Comparison of ENCODE assay signal across 23 mouse cellular contexts in genomic region chr4:101689241-101689640, GRCm38 (mm10). TPM values are rescaled to one million over a fixed set of nuclear protein-coding genes. Genes with fewer than 3 reads are reported as not detected.
DNase-seq lines count a peak whose midpoint lies in the region; ATAC-seq and TF ChIP-seq lines count a peak whose summit lies in the region.
"Had no signal": no experiment of that assay in that cellular context is flagged by ENCODE, and none has a peak within 500 bp of the region (broad histone marks: within the 10 kb centered on the region; RNA-seq: fewer than 3 reads in every experiment).

No protein-coding gene starts in this region.

- H3K27ac ChIP-seq in gastrocnemius, adult 2 months: peak overlapping the region; percentile 84
- H3K27ac ChIP-seq in heart, embryonic 16.5 days (ENCODE audit: low read length): 0 out of 2 replicates have a peak overlapping the region, but pooled peaks have one; percentile 10
- no peak overlapping the region for H3K27ac ChIP-seq in heart, embryonic 10.5 days
- H3K27ac ChIP-seq in limb, embryonic 14.5 days (replicated peaks; ENCODE audit: low read depth, low read length): 0 out of 2 replicates have a peak overlapping the region, but pooled peaks have one; percentile 33
- no peak overlapping the region for H3K27ac ChIP-seq in limb, embryonic 10.5 days
- H3K27ac ChIP-seq in small intestine, adult 2 months (ENCODE audit: insufficient read depth, low read depth, low read length): peak overlapping the region; percentile 30; the same call in 1 of the 2 replicates
- H3K27ac ChIP-seq: embryonic facial prominence, embryonic 13.5 days; forebrain, embryonic 15.5 days; hindbrain, embryonic 12.5 days had no signal

- no peaks in the 10 kb centered on the region for H3K4me1 ChIP-seq in heart, embryonic 16.5 days (ENCODE audit: control insufficient read depth, insufficient read depth, low read length)
- no peaks in the 10 kb centered on the region for H3K4me1 ChIP-seq in heart, embryonic 10.5 days
- H3K4me1 ChIP-seq in limb, embryonic 14.5 days (ENCODE audit: control insufficient read depth, insufficient read depth, low read length): no peaks in the 10 kb centered on the region
- no peaks in the 10 kb centered on the region for H3K4me1 ChIP-seq in limb, embryonic 10.5 days
- H3K4me1 ChIP-seq in small intestine, adult 2 months (ENCODE audit: control insufficient read depth, insufficient read depth, insufficient read length, low read length): no peaks in the 10 kb centered on the region
- H3K4me1 ChIP-seq: embryonic facial prominence, embryonic 13.5 days; forebrain, embryonic 15.5 days; heart, embryonic 12.5 days; hindbrain, embryonic 12.5 days had no signal

- no peaks in the 10 kb centered on the region for H3K36me3 ChIP-seq in heart, embryonic 16.5 days (ENCODE audit: control insufficient read depth, insufficient read depth)
- H3K36me3 ChIP-seq in heart, embryonic 10.5 days: no peaks in the 10 kb centered on the region
- H3K36me3 ChIP-seq in limb, embryonic 14.5 days (ENCODE audit: control insufficient read depth, insufficient read depth, low read length): no peaks in the 10 kb centered on the region
- no peaks in the 10 kb centered on the region for H3K36me3 ChIP-seq in limb, embryonic 10.5 days
- no peaks in the 10 kb centered on the region for H3K36me3 ChIP-seq in small intestine, adult 2 months (ENCODE audit: control insufficient read depth, insufficient read depth, low read length)
- H3K36me3 ChIP-seq: embryonic facial prominence, embryonic 13.5 days; forebrain, embryonic 15.5 days; heart, embryonic 12.5 days; hindbrain, embryonic 12.5 days had no signal

- no peak overlapping the region for H3K4me3 ChIP-seq in gastrocnemius, adult 2 months
- H3K4me3 ChIP-seq in heart, embryonic 16.5 days (ENCODE audit: low read length): no peak overlapping the region
- no peak overlapping the region for H3K4me3 ChIP-seq in heart, embryonic 10.5 days
- no peak overlapping the region for H3K4me3 ChIP-seq in limb, embryonic 14.5 days (replicated peaks; ENCODE audit: low read length)
- H3K4me3 ChIP-seq in limb, embryonic 10.5 days: no peak overlapping the region
- H3K4me3 ChIP-seq in small intestine, adult 2 months (ENCODE audit: low read depth, low read length): no peak overlapping the region
- H3K4me3 ChIP-seq: embryonic facial prominence, embryonic 13.5 days; forebrain, embryonic 15.5 days; heart, embryonic 12.5 days; hindbrain, embryonic 12.5 days had no signal

- no peaks in the 10 kb centered on the region for H3K9me3 ChIP-seq in heart, embryonic 16.5 days (replicated peaks; ENCODE audit: control insufficient read depth, low read length)
- H3K9me3 ChIP-seq in heart, embryonic 10.5 days: no peaks in the 10 kb centered on the region
- H3K9me3 ChIP-seq in limb, embryonic 14.5 days (ENCODE audit: control insufficient read depth, low read length): no peaks in the 10 kb centered on the region
- H3K9me3 ChIP-seq in limb, embryonic 10.5 days (replicated peaks): no peaks in the 10 kb centered on the region
- H3K9me3 ChIP-seq: embryonic facial prominence, embryonic 13.5 days; forebrain, embryonic 15.5 days; hindbrain, embryonic 12.5 days had no signal

- no peak for TF ChIP-seq POLR2A in limb, embryonic 14.5 days (IDR thresholded peaks at IDR 0.05; ENCODE audit: borderline replicate concordance, extremely low read depth, insufficient read depth, insufficient read length)
- TF ChIP-seq POLR2A in small intestine, adult 2 months (IDR thresholded peaks at IDR 0.05; ENCODE audit: low read depth, low read length): no peak

- TF ChIP-seq CTCF in gastrocnemius, adult 2 months (IDR thresholded peaks at IDR 0.05): no peak
- no peak for TF ChIP-seq CTCF in small intestine, adult 2 months (IDR thresholded peaks at IDR 0.05; ENCODE audit: extremely low read depth, insufficient read length, insufficient replicate concordance, low read depth, low read length)

- no peak for ATAC-seq in heart, embryonic 16.5 days (replicated peaks; ENCODE audit: extremely low read depth, insufficient read depth, low FRiP score)
- no peak for ATAC-seq in limb, embryonic 14.5 days (ENCODE audit: low FRiP score, low read depth)
- ATAC-seq in erythroblast, adult 5-6 weeks (replicated peaks; ENCODE audit: low FRiP score, poor library complexity, severe bottlenecking): no peak
- ATAC-seq: forebrain, embryonic 15.5 days; hindbrain, embryonic 16.5 days; inflammation-experienced regulatory T-cells, adult 6 months; intestine, postnatal 0 days had no signal

- intact Hi-C loops in gastrocnemius, adult 2 months (cut with DNase I): no loop called here

- H3K4me2 ChIP-seq in heart, embryonic 16.5 days (ENCODE audit: low read depth, low read length): no peak overlapping the region
- no peak overlapping the region for H3K4me2 ChIP-seq in limb, embryonic 14.5 days (replicated peaks; ENCODE audit: low read depth, low read length, severe bottlenecking)
- H3K4me2 ChIP-seq: embryonic facial prominence, embryonic 13.5 days; forebrain, embryonic 15.5 days; heart, embryonic 12.5 days; hindbrain, embryonic 12.5 days had no signal

- DNase-seq in gastrocnemius, adult 2 months: no peak
- no peak for DNase-seq in gastrocnemius, postnatal 25 days
- DNase-seq in heart, embryonic 10.5 days (ENCODE audit: low spot score): no peak
- no peak for DNase-seq in limb, embryonic 14.5 days (ENCODE audit: low spot score)
- no peak for DNase-seq in limb, embryonic 10.5 days (ENCODE audit: low spot score)
- DNase-seq: adrenal gland, postnatal 10 days; cerebellum, adult 11 months; cerebellum, adult 8-10 months; cerebellum, postnatal 14 days; embryo, embryonic 11 days; gastrocnemius, postnatal 14 days had no signal

- no peaks in the 10 kb centered on the region for H3K27me3 ChIP-seq in heart, embryonic 16.5 days (ENCODE audit: control insufficient read depth, insufficient read depth, low read length)
- no peaks in the 10 kb centered on the region for H3K27me3 ChIP-seq in heart, embryonic 10.5 days (ENCODE audit: insufficient read depth, poor library complexity, severe bottlenecking)
- H3K27me3 ChIP-seq in limb, embryonic 14.5 days (ENCODE audit: control insufficient read depth, insufficient read depth, low read length): no peaks in the 10 kb centered on the region
- no peaks in the 10 kb centered on the region for H3K27me3 ChIP-seq in limb, embryonic 10.5 days (ENCODE audit: low read depth, poor library complexity, severe bottlenecking)
- no peaks in the 10 kb centered on the region for H3K27me3 ChIP-seq in small intestine, adult 2 months (ENCODE audit: control insufficient read depth, insufficient read depth, low read length)
- H3K27me3 ChIP-seq: embryonic facial prominence, embryonic 13.5 days; forebrain, embryonic 15.5 days; heart, embryonic 12.5 days; hindbrain, embryonic 12.5 days had no signal

- no peak overlapping the region for H3K9ac ChIP-seq in heart, embryonic 16.5 days (ENCODE audit: low read length)
- H3K9ac ChIP-seq in limb, embryonic 14.5 days (ENCODE audit: low read depth, low read length, severe bottlenecking): no peak overlapping the region
- H3K9ac ChIP-seq: embryonic facial prominence, embryonic 13.5 days; forebrain, embryonic 15.5 days; heart, embryonic 12.5 days; hindbrain, embryonic 12.5 days had no signal

- WGBS in heart, embryonic 16.5 days: 83% methylated on average over 4 of the region's 4 CpGs
- WGBS in heart, embryonic 10.5 days: 82% methylated on average over 4 of the region's 4 CpGs
- 75% methylated on average over 4 of the region's 4 CpGs for WGBS in limb, embryonic 14.5 days
- WGBS in limb, embryonic 10.5 days: 93% methylated on average over 4 of the region's 4 CpGs
- WGBS in small intestine, adult 2 months: 86% methylated on average over 4 of the region's 4 CpGs

RNA-seq across cellular contexts. Expression of gene Lepr, which starts 28.0 kb away (rescaled TPM):
- 1 to 10 TPM; 1.0 to 2.9 TPM for total RNA-seq in gastrocnemius, adult 2 months (2021)
- total RNA-seq in gastrocnemius, postnatal 25 days (2021): 1 to 10 TPM; 1.5 to 1.9 TPM
- 1.9 and 2.2 TPM in 2 replicates for polyA plus RNA-seq in heart, embryonic 16.5 days (2015; fragmentation: Nextera tagmentation; extraction: Ambion mirVana)
- 0.33 and 0.90 TPM in 2 replicates for polyA plus RNA-seq in heart, embryonic 10.5 days (2016; fragmentation: Nextera tagmentation; extraction: Ambion mirVana)
- 10.3 and 13.0 TPM in 2 replicates for polyA plus RNA-seq in limb, embryonic 14.5 days (2012; rRNA removed)
- polyA plus RNA-seq in limb, embryonic 14.5 days (2014; fragmentation: Nextera tagmentation; extraction: Ambion mirVana): 12.8 and 16.1 TPM in 2 replicates
- polyA plus RNA-seq in limb, embryonic 10.5 days (2016; fragmentation: Nextera tagmentation; extraction: Ambion mirVana): 1.3 and 3.2 TPM in 2 replicates
- polyA plus RNA-seq in small intestine, adult 2 months (2012; rRNA removed): 0.37 and 0.82 TPM in 2 replicates
- total RNA-seq in erythroblast, adult 5-6 weeks (2015; ENCODE audit: low replicate concordance): 33.0 TPM in 1 of 2 replicates, not detected in the other
- total RNA-seq in erythroblast, adult 5-6 weeks (2017; ENCODE audit: low replicate concordance): 1.3 and 7.9 TPM in 2 replicates
- total RNA-seq: granulocyte monocyte progenitor cell, adult 5-6 weeks; MEL had no signal
- polyA plus RNA-seq: inflammation-experienced regulatory T-cells, adult 6 months had no signal

RNA-seq across cellular contexts. Expression of gene Leprot, which starts 41.7 kb away (rescaled TPM):
- total RNA-seq in gastrocnemius, adult 2 months (2021): 10 to 100 TPM in 1 of 2 experiments, 1 to 10 TPM in 1; 7.4 to 12.0 TPM
- total RNA-seq in gastrocnemius, postnatal 25 days (2021): 10 to 100 TPM; 10.3 to 12.2 TPM
- 79.0 and 80.8 TPM in 2 replicates for polyA plus RNA-seq in heart, embryonic 16.5 days (2015; fragmentation: Nextera tagmentation; extraction: Ambion mirVana)
- 75.2 and 75.9 TPM in 2 replicates for polyA plus RNA-seq in heart, embryonic 10.5 days (2016; fragmentation: Nextera tagmentation; extraction: Ambion mirVana)
- 98.6 and 104 TPM in 2 replicates for polyA plus RNA-seq in limb, embryonic 14.5 days (2012; rRNA removed)
- polyA plus RNA-seq in limb, embryonic 14.5 days (2014; fragmentation: Nextera tagmentation; extraction: Ambion mirVana): 102 and 111 TPM in 2 replicates
- 54.6 and 64.8 TPM in 2 replicates for polyA plus RNA-seq in limb, embryonic 10.5 days (2016; fragmentation: Nextera tagmentation; extraction: Ambion mirVana)
- polyA plus RNA-seq in small intestine, adult 2 months (2012; rRNA removed): 17.2 and 32.1 TPM in 2 replicates
- total RNA-seq in erythroblast, adult 5-6 weeks (2015; ENCODE audit: low replicate concordance): 16.1 and 21.9 TPM in 2 replicates
- total RNA-seq in erythroblast, adult 5-6 weeks (2017; ENCODE audit: low replicate concordance): 26.3 and 31.0 TPM in 2 replicates

Comparison
In these comparisons a context has a peak if more than half of its experiments do, and no peak if none do; other contexts are left out.
1. H3K27ac ChIP-seq: peak in gastrocnemius, adult 2 months (single experiment), heart, embryonic 16.5 days (single experiment), limb, embryonic 14.5 days (single experiment) and small intestine, adult 2 months (single experiment); none in heart, embryonic 10.5 days (single experiment) and limb, embryonic 10.5 days (single experiment).